Mouse (Mus musculus) cerebellum, adult 2 months (tissue): ENCODE data around the gene Ms4a3.

Source experiments
- CTCF ChIP-seq: fragments of 200-500 bp; IDR thresholded peaks from 2 replicates; pipeline ENCODE4 v1.5.1; 2011; ENCODE audit warnings: low read depth, mild to moderate bottlenecking, control low read depth, low read length, moderate library complexity, borderline replicate concordance; ENCODE audit not compliant: insufficient read depth
- POLR2A ChIP-seq: fragments of 200-500 bp; IDR thresholded peaks from 2 replicates; pipeline ENCODE4 v1.6.1; 2011; ENCODE audit warnings: low read length, control low read depth, borderline replicate concordance; ENCODE audit not compliant: insufficient read depth

DNA sequence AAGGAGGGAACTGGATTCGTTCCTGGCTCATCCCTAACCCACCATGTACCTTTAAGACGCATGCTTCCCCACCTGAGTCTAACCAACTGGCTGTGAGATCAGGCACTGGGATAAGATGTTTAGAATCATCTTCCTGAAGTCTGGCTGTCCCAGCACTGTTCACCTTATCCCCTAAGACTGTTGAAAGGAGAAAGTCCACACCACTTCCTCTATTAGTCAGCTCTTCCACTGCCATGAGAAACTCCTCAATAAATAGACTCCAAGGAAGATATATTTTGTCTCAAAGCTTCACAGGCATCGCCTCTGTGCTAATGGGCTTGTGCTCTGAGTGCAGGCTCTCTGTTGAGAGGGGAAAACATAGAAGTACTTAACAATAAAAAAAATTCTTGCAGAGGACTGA, 5.5 kb upstream of the Ms4a3 start:
- no peak for TF ChIP-seq CTCF
- TF ChIP-seq POLR2A = no peak
